Mouse (Mus musculus): ENCODE measurements around the gene Vmn1r168. TPM values are rescaled to one million over a fixed set of nuclear protein-coding genes. Genes with fewer than 3 reads are reported as not detected.
"Not testable (repeated sequence)": the region's sequence is repeated elsewhere in the genome, so short reads cannot be mapped to it uniquely, and the experiment has no call there.

Gene Vmn1r168
- not detected for total RNA-seq (2021)
- long read RNA-seq, experiment 1: 0 reads
- long read RNA-seq, experiment 2: 0 reads

GRCm38 (mm10) chr7:23539432-23539831 is at the start of gene Vmn1r168:
TSS of gene Vmn1r168 (plus strand) at chr7:23539732.
- DNase-seq (ENCODE audit: low spot score in 2 of 2): not testable (repeated sequence)

- DNase-seq (ENCODE audit: low spot score in 2 of 2): not testable (repeated sequence)
Measured at GRCm38 (mm10) chr7:23507106-23507505, 32.4 kb upstream of the Vmn1r168 start, which contains the start of gene Vmn1r167. TSS of gene Vmn1r167 (minus strand) at chr7:23507206.

GRCm38 (mm10) chr7:23575226-23575625 is 35.7 kb downstream of the Vmn1r168 start, which contains the start of gene Vmn1r169:
TSS of gene Vmn1r169 (plus strand) at chr7:23575526.
- not testable (repeated sequence) for DNase-seq (ENCODE audit: low spot score in 2 of 2)

Other genes with a start within 250 kb of the Vmn1r168 start
- not detected for gene Nlrp4e, start 238.5 kb upstream of the Vmn1r168 start, total RNA-seq (2021)
- gene Nlrp5, start 153.8 kb upstream of the Vmn1r168 start, total RNA-seq (2021): under 1 TPM in 1 of 2 experiments, not detected in 1; 0.14 TPM
- gene Vmn1r167, start 32.5 kb upstream of the Vmn1r168 start, total RNA-seq (2021): not detected
- gene Vmn1r169, start 35.8 kb downstream of the Vmn1r168 start, total RNA-seq (2021): not detected
- not detected for gene Vmn1r170, start 66.4 kb downstream of the Vmn1r168 start, total RNA-seq (2021)
- not detected for gene Vmn1r171, start 91.0 kb downstream of the Vmn1r168 start, total RNA-seq (2021)
- gene Vmn1r172, start 118.6 kb downstream of the Vmn1r168 start, total RNA-seq (2021): not detected
- not detected for gene Vmn1r173, start 161.0 kb downstream of the Vmn1r168 start, total RNA-seq (2021)
- not detected for gene Vmn1r174, start 212.5 kb downstream of the Vmn1r168 start, total RNA-seq (2021)

Measured in layer of hippocampus, postnatal 14 days (tissue).